Mouse (Mus musculus): ENCODE results near the gene Cacna1c.
A peak's percentile ranks its signal among the peaks of the same experiment; 100 is the strongest.

The Cacna1c gene

GRCm38 (mm10) chr6:119165677-119166076, 30.5 kb downstream of the Cacna1c start:
- DNase-seq (ENCODE audit: low read depth, low spot score) = no peak

- no peak for DNase-seq (ENCODE audit: low read depth, low spot score)
Measured at GRCm38 (mm10) chr6:119145109-119145508, 51.1 kb downstream of the Cacna1c start.

- no peak for DNase-seq (ENCODE audit: low read depth, low spot score)
Measured at GRCm38 (mm10) chr6:119139561-119139960, 56.7 kb downstream of the Cacna1c start.

GRCm38 (mm10) chr6:119137768-119138167, 58.5 kb downstream of the Cacna1c start:
- DNase-seq (ENCODE audit: low read depth, low spot score) = no peak

- DNase-seq (ENCODE audit: low read depth, low spot score) = no peak
Measured at GRCm38 (mm10) chr6:119132863-119133262, 63.4 kb downstream of the Cacna1c start.

GRCm38 (mm10) chr6:119132111-119132735, 64.0 kb downstream of the Cacna1c start:
- no peak for DNase-seq (ENCODE audit: low read depth, low spot score)

GRCm38 (mm10) chr6:119129664-119130063, 66.6 kb downstream of the Cacna1c start:
- DNase-seq (ENCODE audit: low read depth, low spot score) = peak; percentile 31

- no peak for DNase-seq (ENCODE audit: low read depth, low spot score)
Measured at GRCm38 (mm10) chr6:119128521-119128920, 67.7 kb downstream of the Cacna1c start.

GRCm38 (mm10) chr6:119128076-119128475, 68.1 kb downstream of the Cacna1c start:
- DNase-seq (ENCODE audit: low read depth, low spot score) = no peak

- DNase-seq (ENCODE audit: low read depth, low spot score) = no peak
Measured at GRCm38 (mm10) chr6:119126991-119127390, 69.2 kb downstream of the Cacna1c start.

GRCm38 (mm10) chr6:119118371-119118770, 77.8 kb downstream of the Cacna1c start:
- peak; percentile 13 for DNase-seq (ENCODE audit: low read depth, low spot score)

- DNase-seq (ENCODE audit: low read depth, low spot score) = no peak
Measured at GRCm38 (mm10) chr6:119116290-119116689, 79.9 kb downstream of the Cacna1c start.

GRCm38 (mm10) chr6:119113362-119113761, 82.9 kb downstream of the Cacna1c start:
- DNase-seq (ENCODE audit: low read depth, low spot score) = no peak

- DNase-seq (ENCODE audit: low read depth, low spot score) = no peak
Measured at GRCm38 (mm10) chr6:119110369-119110768, 85.8 kb downstream of the Cacna1c start.

- DNase-seq (ENCODE audit: low read depth, low spot score) = peak; percentile 67
Measured at GRCm38 (mm10) chr6:119108466-119109394, 87.5 kb downstream of the Cacna1c start.

GRCm38 (mm10) chr6:119107856-119108465, 88.3 kb downstream of the Cacna1c start:
- DNase-seq (ENCODE audit: low read depth, low spot score) = no peak

GRCm38 (mm10) chr6:119107140-119107855, 88.9 kb downstream of the Cacna1c start:
- no peak for DNase-seq (ENCODE audit: low read depth, low spot score)

- no peak for DNase-seq (ENCODE audit: low read depth, low spot score)
Measured at GRCm38 (mm10) chr6:119106726-119107125, 89.5 kb downstream of the Cacna1c start.

- no peak for DNase-seq (ENCODE audit: low read depth, low spot score)
Measured at GRCm38 (mm10) chr6:119105651-119106595, 90.3 kb downstream of the Cacna1c start.

GRCm38 (mm10) chr6:119104246-119104645, 92.0 kb downstream of the Cacna1c start:
- DNase-seq (ENCODE audit: low read depth, low spot score) = peak; percentile 37

- no peak for DNase-seq (ENCODE audit: low read depth, low spot score)
Measured at GRCm38 (mm10) chr6:119102936-119103335, 93.3 kb downstream of the Cacna1c start.

Measured in CD4-positive helper T cell, adult 2 months (primary cell).